Comparison of ENCODE assay signal across 11 mouse cellular contexts in genomic region chr19:44734682-44735081, GRCm38 (mm10). TPM values are rescaled to one million over a fixed set of nuclear protein-coding genes. Genes with fewer than 3 reads are reported as not detected.
A peak's percentile ranks its signal among the peaks of the same experiment; 100 is the strongest.
DNase-seq lines count a peak whose midpoint lies in the region; ATAC-seq and TF ChIP-seq lines count a peak whose summit lies in the region.
"Had no signal": no experiment of that assay in that cellular context is flagged by ENCODE, and none has a peak within 500 bp of the region (broad histone marks: within the 10 kb centered on the region; RNA-seq: fewer than 3 reads in every experiment).

No protein-coding gene starts in this region.

- DNase-seq in heart, postnatal 25 days (ENCODE audit: low spot score): no peak
- no peak for DNase-seq in midbrain, postnatal 0 days (ENCODE audit: low spot score)
- DNase-seq in gastrocnemius, postnatal 10 days: no peak
- no peak for DNase-seq in T-cell, adult 2 months (ENCODE audit: low spot score)

- H3K4me1 ChIP-seq in heart, embryonic 11.5 days (ENCODE audit: control insufficient read depth, insufficient read depth, low read length): peaks cover 6% of the 10 kb centered on the region; the same call in 1 of the 2 replicates
- H3K4me1 ChIP-seq in forebrain, embryonic 12.5 days: peaks cover 8% of the 10 kb centered on the region; the same call in 1 of the 2 replicates
- peaks cover 24% of the 10 kb centered on the region for H3K4me1 ChIP-seq in kidney, embryonic 15.5 days
- no peaks in the 10 kb centered on the region for H3K4me1 ChIP-seq in midbrain, postnatal 0 days (ENCODE audit: insufficient read depth, low read length)

- H3K9me3 ChIP-seq in heart, embryonic 11.5 days (replicated peaks; ENCODE audit: control insufficient read depth, low read length): no peaks in the 10 kb centered on the region
- no peaks in the 10 kb centered on the region for H3K9me3 ChIP-seq in forebrain, embryonic 12.5 days
- H3K9me3 ChIP-seq in kidney, embryonic 15.5 days (replicated peaks): no peaks in the 10 kb centered on the region
- no peaks in the 10 kb centered on the region for H3K9me3 ChIP-seq in midbrain, postnatal 0 days (ENCODE audit: low read length)

- no peak for ATAC-seq in heart, embryonic 11.5 days (replicated peaks; ENCODE audit: insufficient number of reproducible peaks, low FRiP score, low TSS enrichment)
- ATAC-seq in forebrain, embryonic 12.5 days (ENCODE audit: low FRiP score): no peak
- peak; percentile 59; the same call in 1 of the 2 replicates for ATAC-seq in kidney, embryonic 15.5 days (replicated peaks; ENCODE audit: low FRiP score)
- ATAC-seq in midbrain, postnatal 0 days (ENCODE audit: low FRiP score): no peak
- ATAC-seq in inflammation-experienced regulatory T-cells, adult 6 months: no peak

- no peak for TF ChIP-seq CTCF in midbrain, postnatal 0 days (IDR thresholded peaks at IDR 0.05)

- no peak overlapping the region for H3K9ac ChIP-seq in heart, embryonic 11.5 days (ENCODE audit: low read depth, low read length)
- no peak overlapping the region for H3K9ac ChIP-seq in forebrain, embryonic 12.5 days
- peak overlapping the region; percentile 15; the same call in 1 of the 2 replicates for H3K9ac ChIP-seq in kidney, embryonic 15.5 days
- no peak overlapping the region for H3K9ac ChIP-seq in midbrain, postnatal 0 days (replicated peaks; ENCODE audit: low read length, poor library complexity, severe bottlenecking)

- peak overlapping the region; percentile 22 for H3K4me3 ChIP-seq in heart, embryonic 11.5 days (ENCODE audit: low read depth, low read length)
- H3K4me3 ChIP-seq in forebrain, embryonic 12.5 days (replicated peaks): peak overlapping the region; percentile 24
- peak overlapping the region; percentile 30 for H3K4me3 ChIP-seq in kidney, embryonic 15.5 days (replicated peaks)
- H3K4me3 ChIP-seq in midbrain, postnatal 0 days (ENCODE audit: low read depth, low read length): peak overlapping the region; percentile 30

- no peaks in the 10 kb centered on the region for H3K36me3 ChIP-seq in heart, embryonic 11.5 days (ENCODE audit: control insufficient read depth, insufficient read depth, low read length)
- no peaks in the 10 kb centered on the region for H3K36me3 ChIP-seq in forebrain, embryonic 12.5 days (replicated peaks)
- H3K36me3 ChIP-seq in kidney, embryonic 15.5 days: no peaks in the 10 kb centered on the region
- H3K36me3 ChIP-seq in midbrain, postnatal 0 days (ENCODE audit: insufficient read depth, low read length): no peaks in the 10 kb centered on the region

- 1% methylated on average over 33 of the region's 33 CpGs for WGBS in heart, embryonic 11.5 days (ENCODE audit: insufficient replicate concordance)
- under 1% methylated on average over 33 of the region's 33 CpGs for WGBS in forebrain, embryonic 12.5 days
- 1% methylated on average over 33 of the region's 33 CpGs for WGBS in kidney, embryonic 15.5 days
- under 1% methylated on average over 33 of the region's 33 CpGs for WGBS in midbrain, postnatal 0 days

- H3K27me3 ChIP-seq in heart, embryonic 11.5 days (ENCODE audit: control insufficient read depth, insufficient read depth, low read length): peaks cover 89% of the 10 kb centered on the region
- peaks cover 96% of the 10 kb centered on the region for H3K27me3 ChIP-seq in forebrain, embryonic 12.5 days
- peaks cover 87% of the 10 kb centered on the region for H3K27me3 ChIP-seq in kidney, embryonic 15.5 days
- peaks cover 82% of the 10 kb centered on the region for H3K27me3 ChIP-seq in midbrain, postnatal 0 days (ENCODE audit: insufficient read depth, low read length)

- H3K27ac ChIP-seq in heart, embryonic 11.5 days (ENCODE audit: low read depth, low read length): no peak overlapping the region
- H3K27ac ChIP-seq in forebrain, embryonic 12.5 days: no peak overlapping the region
- H3K27ac ChIP-seq in kidney, embryonic 15.5 days: 0 out of 2 replicates have a peak overlapping the region, but pooled peaks have one; percentile 37
- H3K27ac ChIP-seq in midbrain, postnatal 0 days (ENCODE audit: low read depth, low read length): no peak overlapping the region

- peak overlapping the region; percentile 51 for H3K4me2 ChIP-seq in heart, embryonic 11.5 days
- peak overlapping the region; percentile 40 for H3K4me2 ChIP-seq in forebrain, embryonic 12.5 days
- peak overlapping the region; percentile 56 for H3K4me2 ChIP-seq in kidney, embryonic 15.5 days
- peak overlapping the region; percentile 52 for H3K4me2 ChIP-seq in midbrain, postnatal 0 days (ENCODE audit: low read depth, low read length, poor library complexity, severe bottlenecking)

- intact Hi-C loops in heart, postnatal 25 days (cut with DNase I): no loop called here

RNA-seq across cellular contexts. Expression of gene Pax2, which starts 21.2 kb away (rescaled TPM):
- polyA plus RNA-seq in heart, embryonic 11.5 days (2014; fragmentation: Nextera tagmentation; extraction: Ambion mirVana): not detected in 2 replicates
- total RNA-seq in heart, postnatal 25 days (2021): not detected
- 0.08 and 0.19 TPM in 2 replicates for polyA plus RNA-seq in forebrain, embryonic 12.5 days (2016; fragmentation: Nextera tagmentation; extraction: Ambion mirVana)
- polyA plus RNA-seq in kidney, embryonic 15.5 days (2015; fragmentation: Nextera tagmentation; extraction: Ambion mirVana): 34.6 and 36.9 TPM in 2 replicates
- 0.28 and 0.77 TPM in 2 replicates for total RNA-seq in midbrain, postnatal 0 days (2014; rRNA removed)
- polyA plus RNA-seq in midbrain, postnatal 0 days (2015; fragmentation: Nextera tagmentation; extraction: Ambion mirVana): 0.19 and 0.21 TPM in 2 replicates
- total RNA-seq in gastrocnemius, postnatal 10 days (2021): not detected
- not detected for polyA plus RNA-seq in inflammation-experienced regulatory T-cells, adult 6 months (2017; shearing (Covaris generic))
- total RNA-seq: heart, adult 8-10 months; liver, adult 2 months; neutrophil, adult 5-6 weeks had no signal
- polyA plus RNA-seq: liver, adult 2 months had no signal

Comparison
In these comparisons a context has a peak if more than half of its experiments do, and no peak if none do; other contexts are left out.
1. RNA of gene Pax2, which starts 21.2 kb away (polyA plus RNA-seq): 34.6 to 36.9 TPM in kidney, embryonic 15.5 days; 0.08 to 0.19 TPM in forebrain, embryonic 12.5 days, 0.19 to 0.21 TPM in midbrain, postnatal 0 days, not detected in heart, embryonic 11.5 days and not detected in inflammation-experienced regulatory T-cells, adult 6 months; every median in the first group is over 10 times any median in the second.
2. Peak in every context shown above with its lines, with median percentiles within 50 percentile points of each other: H3K4me2 ChIP-seq and H3K4me3 ChIP-seq.